Mouse (Mus musculus): ENCODE measurements around the gene Arhgap6.

DNA sequence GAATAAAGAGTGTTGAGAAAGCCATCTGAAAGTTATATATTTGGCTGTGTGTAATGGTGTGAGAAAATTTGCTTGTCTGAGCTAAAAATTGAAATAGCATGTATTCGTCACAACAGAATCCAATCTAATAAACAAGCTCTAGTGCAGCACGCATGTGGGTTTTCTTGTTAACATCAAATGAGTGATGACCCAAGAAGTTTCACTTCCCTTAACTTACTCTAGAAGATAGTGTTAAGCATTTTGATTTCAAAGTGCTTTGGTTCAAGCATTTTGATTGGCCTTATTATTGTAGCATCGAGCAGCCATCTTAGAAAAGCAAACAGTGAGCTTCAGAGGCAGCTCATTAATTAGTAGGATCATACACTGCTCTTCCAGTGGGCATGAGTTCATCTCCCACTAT lies 315.1 kb downstream of the Arhgap6 start:
- no peak for TF ChIP-seq MAFK (IDR thresholded peaks at IDR 0.05; ENCODE audit: insufficient read depth, low read depth, low read length)
- TF ChIP-seq ZNF384 (IDR thresholded peaks at IDR 0.05; ENCODE audit: low read depth, low read length), result no peak
- no peak for TF ChIP-seq CHD2 (IDR thresholded peaks at IDR 0.05; ENCODE audit: low read depth, low read length)
